Mouse (Mus musculus) forebrain, embryonic 11.5 days (tissue): ENCODE measurements around the gene Gm21560. TPM values are rescaled to one million over a fixed set of nuclear protein-coding genes. Genes with fewer than 3 reads are reported as not detected.
"Not testable (repeated sequence)": the region's sequence is repeated elsewhere in the genome, so short reads cannot be mapped to it uniquely, and the experiment has no call there.

Source experiments
- ATAC-seq: fragments of 200-750 bp; cut with Nextera tagmentation; replicated peaks from 2 replicates; pipeline ENCODE4 v1.8.0; 2017; ENCODE audit warnings: moderate TSS enrichment; ENCODE audit not compliant: low FRiP score
- DNase-seq: peaks from one replicate; pipeline ENCODE4 v3.0.0-alpha.2; 2017; ENCODE audit warnings: low spot score
- H3K27ac ChIP-seq: fragments of 300-500 bp; sonication (generic); 2 replicates; pipeline ENCODE4 v1.5.1; 2014; ENCODE audit warnings: low read depth, low read length
- H3K27me3 ChIP-seq: fragments of 300-500 bp; sonication (generic); 2 replicates; pipeline ENCODE4 v1.6.1; 2014; ENCODE audit warnings: mild to moderate bottlenecking, low read length, mixed read lengths; ENCODE audit not compliant: control insufficient read depth, insufficient read depth
- H3K36me3 ChIP-seq: fragments of 300-500 bp; sonication (generic); 2 replicates; pipeline ENCODE4 v1.6.1; 2014; ENCODE audit warnings: mild to moderate bottlenecking, low read length, moderate library complexity, mixed read lengths; ENCODE audit not compliant: control insufficient read depth, insufficient read depth
- H3K4me1 ChIP-seq: fragments of 300-500 bp; sonication (generic); replicated peaks from 2 replicates; pipeline ENCODE4 v1.6.1; 2014; ENCODE audit warnings: low read length, mixed read lengths; ENCODE audit not compliant: control insufficient read depth, insufficient read depth
- H3K4me2 ChIP-seq: fragments of 300-500 bp; sonication (generic); 2 replicates; pipeline ENCODE4 v1.6.1; 2014; ENCODE audit warnings: low read depth, mild to moderate bottlenecking, low read length, moderate library complexity, mixed read lengths; ENCODE audit not compliant: severe bottlenecking
- H3K4me3 ChIP-seq: fragments of 300-500 bp; sonication (generic); 2 replicates; pipeline ENCODE4 v1.5.1; 2014; ENCODE audit warnings: low read depth, low read length
- H3K9ac ChIP-seq: fragments of 300-500 bp; sonication (generic); 2 replicates; pipeline ENCODE4 v1.6.1; 2014; ENCODE audit warnings: low read length
- H3K9me3 ChIP-seq: fragments of 300-500 bp; sonication (generic); 2 replicates; pipeline ENCODE4 v1.6.1; 2016; ENCODE audit warnings: low read length, mixed read lengths; ENCODE audit not compliant: control insufficient read depth
- WGBS: fragments of 180-500 bp; shearing (Covaris S2); extraction: QIAGEN DNeasy Blood & Tissue Kit; methylation state at CpG from one replicate; pipeline ENCODE4 v1.1.7; 2014; 5-methylcytosine and 5-hydroxymethylcytosine counted together
- polyA plus RNA-seq: library from polyadenylated mRNA; unstranded; fragments of >200 nt; fragmentation: Nextera tagmentation; extraction: Ambion mirVana; gene quantifications from 2 replicates; pipeline ENCODE4 v1.2.1, GENCODE M21; 2014

Gm21560 gene
- not detected in 2 replicates for polyA plus RNA-seq

DNA sequence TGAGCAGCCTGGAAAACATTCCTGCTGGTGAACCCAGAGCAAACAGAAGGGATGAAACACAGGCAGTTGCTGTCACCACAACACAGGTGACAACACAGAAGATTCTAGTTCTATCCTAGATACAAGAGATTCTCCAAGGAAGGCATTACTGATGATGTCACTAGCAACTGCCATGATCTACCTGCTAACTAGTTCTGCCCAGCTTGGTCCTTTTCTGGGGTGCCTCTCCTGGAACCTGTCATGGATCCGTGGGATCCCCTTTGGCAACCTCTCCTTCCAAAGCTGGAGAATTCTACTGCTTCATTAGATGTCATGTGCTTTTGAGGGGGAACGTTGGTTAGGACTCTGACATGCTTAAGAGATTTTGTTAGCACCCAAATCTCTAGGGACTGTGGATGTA lies at the start of gene Gm21560:
Gm21560 (minus strand) TSS at position 101 of the 400 bp plus-strand sequence.
- not testable (repeated sequence) for H3K27me3 ChIP-seq, H3K4me2 ChIP-seq, H3K9me3 ChIP-seq, H3K4me1 ChIP-seq, ATAC-seq, H3K4me3 ChIP-seq, H3K9ac ChIP-seq, H3K27ac ChIP-seq, DNase-seq, H3K36me3 ChIP-seq
- WGBS: 79% methylated on average over 1 of the region's 2 CpGs

- H3K4me2 ChIP-seq, H3K4me1 ChIP-seq, H3K9me3 ChIP-seq, H3K36me3 ChIP-seq, ATAC-seq, H3K27ac ChIP-seq, H3K9ac ChIP-seq, H3K27me3 ChIP-seq, H3K4me3 ChIP-seq, DNase-seq: not testable (repeated sequence)
- WGBS: 89% methylated on average over 2 of the region's 9 CpGs
These were observed 55.6 kb downstream of the Gm21560 start for GRCm38 (mm10) chr14:6163538-6163937.

DNA sequence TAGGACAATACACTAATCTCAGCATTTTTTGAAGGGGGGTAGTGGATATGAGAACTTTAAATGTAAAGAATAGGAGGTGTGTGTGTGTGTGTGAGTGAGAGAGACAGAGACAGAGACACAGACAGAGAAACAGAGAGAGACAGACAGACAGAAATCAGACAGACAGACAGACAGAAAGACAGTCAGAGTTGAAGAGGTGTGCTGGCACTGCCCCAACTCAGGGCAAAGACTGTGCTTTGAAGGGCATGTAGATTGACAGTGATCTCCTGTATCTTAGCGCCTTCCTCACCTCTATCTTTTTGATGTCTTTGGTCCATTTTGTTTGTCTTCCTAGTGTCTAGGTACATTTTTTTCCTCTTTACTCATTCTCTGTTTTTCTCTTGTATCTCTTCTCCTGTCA lies 58.0 kb downstream of the Gm21560 start:
- not testable (repeated sequence) for H3K4me1 ChIP-seq, DNase-seq, H3K9me3 ChIP-seq, ATAC-seq, H3K4me2 ChIP-seq, H3K27me3 ChIP-seq, H3K36me3 ChIP-seq, H3K27ac ChIP-seq, H3K9ac ChIP-seq, H3K4me3 ChIP-seq
- no CpG with 5 or more reads among the region's 1 CpGs for WGBS

Other genes with a start within 250 kb of the Gm21560 start
- gene Gm3453, start 240.2 kb downstream of the Gm21560 start, polyA plus RNA-seq: not detected in 2 replicates
- gene Gm6337, start 161.0 kb downstream of the Gm21560 start, polyA plus RNA-seq: not detected in 2 replicates
- 0.64 and 1.2 TPM in 2 replicates for gene Gm8206, start 125.3 kb downstream of the Gm21560 start, polyA plus RNA-seq
- gene Gm3468, start 110.6 kb downstream of the Gm21560 start, polyA plus RNA-seq: 2.2 and 2.5 TPM in 2 replicates
- not detected in 2 replicates for gene Gm3476, start 93.5 kb downstream of the Gm21560 start, polyA plus RNA-seq
- gene Gm3411, start 68.0 kb upstream of the Gm21560 start, polyA plus RNA-seq: 1.6 and 1.7 TPM in 2 replicates
- gene Gm21103, start 85.6 kb upstream of the Gm21560 start, polyA plus RNA-seq: not detected in 2 replicates
- not detected in 2 replicates for gene Gm3618, start 124.4 kb upstream of the Gm21560 start, polyA plus RNA-seq
- gene Gm16440, start 171.0 kb upstream of the Gm21560 start, polyA plus RNA-seq: not detected in 2 replicates
- 1.3 and 2.5 TPM in 2 replicates for gene Gm3591, start 193.2 kb upstream of the Gm21560 start, polyA plus RNA-seq
- gene Gm3594, start 225.3 kb upstream of the Gm21560 start, polyA plus RNA-seq: not detected in 2 replicates